Mouse (Mus musculus) frontal cortex, adult (tissue): ENCODE measurements around the gene Nagk.
"Not testable (repeated sequence)": the region's sequence is repeated elsewhere in the genome, so short reads cannot be mapped to it uniquely, and the experiment has no call there.

Source experiments
- ATAC-seq: cut with Nextera tagmentation; 2 replicates; pipeline ENCODE4 v1.9.2; 2017; ENCODE audit warnings: mild to moderate bottlenecking, moderate library complexity, mixed read lengths; ENCODE audit not compliant: low TSS enrichment

Gene Nagk

DNA sequence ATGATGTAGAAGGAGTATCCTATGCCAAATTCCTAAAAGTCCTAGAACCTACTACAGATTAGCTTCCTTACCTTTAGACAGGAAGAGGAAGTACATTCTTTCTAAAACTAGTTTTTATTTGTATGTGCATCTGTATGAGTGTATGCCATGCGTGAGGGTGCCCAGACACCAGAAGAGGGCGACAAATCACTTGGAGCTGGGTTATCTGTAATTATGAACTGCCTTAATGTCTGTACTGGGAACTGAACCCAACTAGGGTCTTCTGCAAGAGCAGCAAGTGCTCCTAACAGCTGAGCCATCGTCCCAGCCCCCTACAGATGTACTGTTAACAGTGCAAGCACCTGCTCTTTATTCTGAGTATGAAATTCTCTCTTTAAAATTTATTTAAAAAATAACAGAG is 21.0 kb downstream of the Nagk start:
- ATAC-seq: no peak

DNA sequence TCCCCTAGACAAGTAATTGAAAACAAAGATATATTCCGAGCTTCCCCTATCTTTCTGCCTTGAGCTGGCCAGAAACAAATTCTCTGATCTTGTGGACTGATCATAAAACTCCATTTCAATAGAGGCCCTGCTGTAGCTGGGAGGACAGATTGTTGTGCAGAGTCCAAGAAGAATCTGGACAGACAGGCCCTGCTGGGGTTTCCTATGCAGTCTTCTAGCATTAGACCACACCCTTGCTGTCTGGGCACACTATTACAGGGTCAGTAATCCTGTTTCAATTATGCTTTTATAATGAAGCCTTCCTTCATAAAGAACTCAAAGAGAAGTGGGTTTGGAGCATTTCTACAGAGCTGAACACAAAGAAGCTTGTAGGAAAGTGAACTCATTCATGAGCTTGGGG is 24.2 kb downstream of the Nagk start:
- no peak for ATAC-seq

- ATAC-seq: peak; percentile 41; the same call in 1 of the 2 replicates
Measured at GRCm38 (mm10) chr6:83820727-83821515, 26.1 kb downstream of the Nagk start.

- ATAC-seq: no peak
Measured at GRCm38 (mm10) chr6:83821856-83822255, 27.1 kb downstream of the Nagk start.

- peak; percentile 58 for ATAC-seq
Measured at GRCm38 (mm10) chr6:83830941-83831605, 36.3 kb downstream of the Nagk start.

GRCm38 (mm10) chr6:83831606-83832123 is 36.9 kb downstream of the Nagk start, which contains the start of gene Paip2b:
Gene Paip2b, minus strand, starts transcription at chr6:83831741.
- ATAC-seq: peak; percentile 96

GRCm38 (mm10) chr6:83832393-83832792 is 37.6 kb downstream of the Nagk start:
- ATAC-seq: not testable (repeated sequence)

GRCm38 (mm10) chr6:83836826-83837225 is 42.0 kb downstream of the Nagk start:
- ATAC-seq: no peak

DNA sequence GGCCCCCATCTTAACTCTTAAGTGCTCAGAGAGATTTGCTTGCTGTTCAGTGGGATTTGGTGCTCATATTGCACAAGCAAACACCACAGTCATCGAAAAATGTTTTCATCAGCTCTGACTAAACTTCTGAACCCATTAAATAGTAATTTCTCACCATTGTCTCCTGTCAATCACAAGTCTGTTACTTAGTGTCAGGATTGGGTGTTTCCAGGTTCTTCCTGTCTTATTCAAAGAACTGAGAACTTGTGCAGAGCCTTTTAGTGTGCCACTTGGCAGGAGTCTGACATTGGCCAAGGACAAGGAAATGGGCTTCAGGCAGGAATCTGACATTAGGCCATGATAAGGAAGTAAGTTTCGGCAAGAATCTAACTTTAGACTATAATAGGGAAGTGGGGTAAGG is 43.3 kb downstream of the Nagk start:
- ATAC-seq: no peak

GRCm38 (mm10) chr6:83840086-83840485 is 45.3 kb downstream of the Nagk start:
- no peak for ATAC-seq

DNA sequence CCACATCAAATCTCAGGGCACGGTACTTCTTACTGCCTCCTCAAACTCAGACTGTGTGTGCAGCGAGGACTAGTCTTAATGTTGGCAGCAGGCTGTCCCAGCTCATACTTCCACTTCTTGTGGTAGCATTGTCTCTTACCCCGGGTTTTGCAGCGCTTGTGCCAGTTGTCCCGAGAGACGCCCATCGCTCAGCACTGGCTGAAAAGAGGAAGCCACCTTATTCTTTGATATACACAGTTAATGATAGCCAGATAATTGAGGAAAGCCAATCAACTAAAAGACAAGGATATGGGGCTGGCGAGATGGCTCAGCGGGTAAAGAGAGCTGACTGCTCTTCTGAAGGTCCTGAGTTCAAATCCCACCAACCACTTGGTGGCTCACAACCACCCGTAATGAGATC is 50.1 kb downstream of the Nagk start:
- no peak for ATAC-seq

DNA sequence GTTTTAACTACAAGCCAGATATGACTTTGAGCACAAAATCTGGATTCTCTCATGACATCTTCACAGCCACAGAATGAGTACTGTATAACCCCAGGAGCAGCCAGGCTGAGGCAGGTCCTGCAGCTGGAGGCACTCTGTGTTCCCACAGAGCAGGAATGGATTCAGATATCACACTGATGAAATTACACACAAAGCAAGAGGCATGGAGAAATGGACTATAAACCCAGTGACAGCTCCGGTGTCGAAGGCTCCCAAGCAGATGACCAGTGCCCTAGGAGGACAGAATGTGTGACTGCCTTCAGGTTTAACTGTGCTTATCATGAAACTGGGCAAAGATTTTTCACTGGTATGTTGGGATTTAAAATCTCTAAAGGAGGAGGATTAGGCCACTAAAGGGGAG is 51.4 kb downstream of the Nagk start:
- no peak for ATAC-seq

GRCm38 (mm10) chr6:83849446-83849845 is 54.7 kb downstream of the Nagk start:
- no peak for ATAC-seq
